Mouse (Mus musculus): ENCODE measurements around the gene Accs.
A peak's percentile ranks its signal among the peaks of the same experiment; 100 is the strongest.

Gene Accs

DNA sequence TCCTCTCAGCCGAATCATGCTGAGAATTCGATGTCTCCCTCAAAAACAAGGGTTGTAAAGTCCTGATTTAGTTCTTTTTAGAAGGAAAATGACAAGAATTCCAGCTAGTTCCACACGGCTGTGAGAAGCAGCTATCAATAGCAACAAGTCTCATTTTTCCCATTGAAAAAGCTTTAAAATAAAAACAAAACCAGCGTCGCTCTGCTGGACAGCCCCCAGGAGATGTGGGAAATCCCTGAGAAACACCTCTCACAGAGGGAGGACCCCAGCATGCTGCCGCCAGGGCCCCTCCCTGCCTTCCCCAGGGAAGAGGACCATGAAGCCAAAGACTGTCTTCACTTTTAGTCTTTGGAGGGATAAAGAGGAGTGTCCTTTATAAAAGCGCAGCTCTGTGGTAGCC, 48.6 kb downstream of the Accs start:
- Histone ChIP-seq H3K27me3 (ENCODE audit: insufficient read depth, low read length) (no peaks in the 10 kb centered on the region), H3K36me3 (ENCODE audit: insufficient read depth, low read length) (peaks cover 82% of the 10 kb centered on the region), H3K9me3 (ENCODE audit: low read length) (no peaks in the 10 kb centered on the region), H3K4me3 (replicated peaks; ENCODE audit: low read length) (no peak overlapping the region), H3K4me1 (replicated peaks; ENCODE audit: low read depth, low read length) (no peaks in the 10 kb centered on the region)
- no peak for TF ChIP-seq POU5F1 (IDR thresholded peaks at IDR 0.05; ENCODE audit: borderline replicate concordance, low read length)
- TF ChIP-seq NANOG (IDR thresholded peaks at IDR 0.05; ENCODE audit: borderline replicate concordance, low read length): no peak
- TF ChIP-seq CTCF (conservative IDR thresholded peaks at IDR 0.05; ENCODE audit: low read length): no peak

DNA sequence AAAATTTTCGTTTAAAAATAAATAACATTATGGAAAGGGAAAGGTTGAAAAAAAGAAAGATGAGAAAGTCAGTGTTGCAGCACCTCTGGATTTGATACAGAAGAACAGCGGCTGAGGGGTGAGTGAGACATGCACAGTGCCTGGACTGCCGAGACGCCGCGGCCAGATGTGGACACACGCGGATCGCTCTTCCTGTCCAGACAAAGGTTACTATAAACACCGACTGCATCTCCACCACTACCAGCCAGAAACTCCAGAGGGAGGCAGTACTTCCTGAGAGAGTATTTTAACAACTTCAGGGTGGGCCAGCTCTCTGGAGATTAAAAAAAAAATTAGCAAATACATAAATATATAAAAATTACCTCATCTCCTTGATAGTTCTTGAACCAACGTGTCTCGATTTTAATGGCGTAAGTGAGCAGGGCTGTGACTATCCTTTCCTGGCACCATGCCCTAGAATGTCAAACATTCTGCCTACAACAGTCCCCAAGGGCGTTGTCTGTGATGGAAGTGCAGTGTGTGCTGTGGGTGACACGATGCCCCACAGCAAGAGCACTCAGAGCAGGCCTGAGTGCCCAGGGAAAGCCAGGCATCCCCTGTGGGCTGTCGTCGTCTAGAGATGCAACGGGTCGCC, 52.5 kb downstream of the Accs start:
- Histone ChIP-seq H3K4me1 (replicated peaks; ENCODE audit: low read depth, low read length) (no peaks in the 10 kb centered on the region), H3K9me3 (ENCODE audit: low read length) (no peaks in the 10 kb centered on the region), H3K4me3 (replicated peaks; ENCODE audit: low read length) (no peak overlapping the region), H3K36me3 (ENCODE audit: insufficient read depth, low read length) (peaks cover 83% of the 10 kb centered on the region), H3K27me3 (ENCODE audit: insufficient read depth, low read length) (no peaks in the 10 kb centered on the region)
- TF ChIP-seq POU5F1 (IDR thresholded peaks at IDR 0.05; ENCODE audit: borderline replicate concordance, low read length): no peak
- TF ChIP-seq NANOG (IDR thresholded peaks at IDR 0.05; ENCODE audit: borderline replicate concordance, low read length): no peak
- TF ChIP-seq CTCF (conservative IDR thresholded peaks at IDR 0.05; ENCODE audit: low read length): no peak

- no peaks in the 10 kb centered on the region for H3K9me3 ChIP-seq (ENCODE audit: low read length)
- no peak overlapping the region for H3K4me3 ChIP-seq (replicated peaks; ENCODE audit: low read length)
- no peaks in the 10 kb centered on the region for H3K27me3 ChIP-seq (ENCODE audit: insufficient read depth, low read length)
- peaks cover 75% of the 10 kb centered on the region for H3K36me3 ChIP-seq (ENCODE audit: insufficient read depth, low read length)
- TF ChIP-seq NANOG (IDR thresholded peaks at IDR 0.05; ENCODE audit: borderline replicate concordance, low read length): no peak
- no peak for TF ChIP-seq POU5F1 (IDR thresholded peaks at IDR 0.05; ENCODE audit: borderline replicate concordance, low read length)
- no peak for TF ChIP-seq CTCF (conservative IDR thresholded peaks at IDR 0.05; ENCODE audit: low read length)
- no peaks in the 10 kb centered on the region for H3K4me1 ChIP-seq (replicated peaks; ENCODE audit: low read depth, low read length)
These were observed 55.4 kb downstream of the Accs start for GRCm38 (mm10) chr2:93794375-93794774.

DNA sequence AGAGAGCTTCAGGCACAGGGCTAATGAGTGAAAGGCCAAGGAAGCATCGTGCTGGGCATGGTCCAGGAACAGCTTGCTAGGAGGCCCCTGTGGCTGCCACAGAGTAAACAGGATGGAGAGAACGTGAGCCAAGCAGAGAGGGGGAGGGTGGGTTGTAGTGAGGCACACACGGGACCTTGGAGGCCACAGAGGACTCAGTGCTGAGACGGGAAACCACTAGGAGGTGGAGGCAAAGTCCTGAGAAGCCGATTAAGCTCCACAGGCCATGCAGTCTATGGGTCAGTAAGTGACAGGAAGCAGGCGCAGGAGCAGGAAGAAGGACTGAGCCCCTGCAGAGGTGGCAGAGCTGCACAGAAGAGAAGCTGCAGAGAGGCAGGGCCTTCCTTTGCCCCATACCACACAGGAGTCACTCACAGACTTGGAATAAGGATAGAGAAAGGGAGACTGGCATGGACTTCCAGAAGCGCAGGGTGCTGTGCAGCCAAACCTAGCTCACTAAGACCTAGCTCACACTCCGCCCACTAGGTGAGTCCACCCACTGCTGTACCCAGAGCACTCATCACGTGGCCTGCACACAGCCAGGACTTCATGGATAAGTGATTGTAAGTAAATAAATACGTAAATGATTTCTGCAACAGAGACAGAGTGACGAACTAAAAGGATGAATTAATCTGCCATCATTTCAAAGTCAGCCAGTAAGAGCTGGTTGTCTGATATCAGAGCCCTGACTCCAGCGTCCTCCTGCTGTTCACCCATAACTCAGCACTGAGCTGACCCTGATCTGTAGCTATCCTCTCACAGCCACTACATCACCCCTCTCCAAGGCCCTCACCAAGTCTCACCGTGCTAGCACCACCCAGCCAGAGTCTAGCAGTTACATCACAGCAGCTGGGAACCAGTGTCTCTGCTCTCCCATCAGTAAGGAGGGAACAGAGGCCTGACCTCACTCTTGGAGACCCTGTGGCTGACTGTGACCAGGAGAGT, 57.9 kb downstream of the Accs start:
- H3K4me3 ChIP-seq (replicated peaks; ENCODE audit: low read length): no peak overlapping the region
- peaks cover 71% of the 10 kb centered on the region for H3K36me3 ChIP-seq (ENCODE audit: insufficient read depth, low read length)
- no peaks in the 10 kb centered on the region for H3K9me3 ChIP-seq (ENCODE audit: low read length)
- no peaks in the 10 kb centered on the region; the same call in 1 of the 2 replicates for H3K4me1 ChIP-seq (replicated peaks; ENCODE audit: low read depth, low read length)
- H3K27me3 ChIP-seq (ENCODE audit: insufficient read depth, low read length): no peaks in the 10 kb centered on the region
- TF ChIP-seq NANOG (IDR thresholded peaks at IDR 0.05; ENCODE audit: borderline replicate concordance, low read length) (no peak), CTCF (conservative IDR thresholded peaks at IDR 0.05; ENCODE audit: low read length) (no peak), POU5F1 (IDR thresholded peaks at IDR 0.05; ENCODE audit: borderline replicate concordance, low read length) (no peak)

GRCm38 (mm10) chr2:93790798-93791345, 58.9 kb downstream of the Accs start:
- Histone ChIP-seq H3K9me3 (ENCODE audit: low read length) (no peaks in the 10 kb centered on the region), H3K4me1 (replicated peaks; ENCODE audit: low read depth, low read length) (peaks cover 6% of the 10 kb centered on the region), H3K36me3 (ENCODE audit: insufficient read depth, low read length) (peaks cover 63% of the 10 kb centered on the region), H3K4me3 (replicated peaks; ENCODE audit: low read length) (no peak overlapping the region), H3K27me3 (ENCODE audit: insufficient read depth, low read length) (no peaks in the 10 kb centered on the region)
- TF ChIP-seq NANOG (IDR thresholded peaks at IDR 0.05; ENCODE audit: borderline replicate concordance, low read length) (no peak), CTCF (conservative IDR thresholded peaks at IDR 0.05; ENCODE audit: low read length) (no peak), POU5F1 (IDR thresholded peaks at IDR 0.05; ENCODE audit: borderline replicate concordance, low read length) (no peak)

DNA sequence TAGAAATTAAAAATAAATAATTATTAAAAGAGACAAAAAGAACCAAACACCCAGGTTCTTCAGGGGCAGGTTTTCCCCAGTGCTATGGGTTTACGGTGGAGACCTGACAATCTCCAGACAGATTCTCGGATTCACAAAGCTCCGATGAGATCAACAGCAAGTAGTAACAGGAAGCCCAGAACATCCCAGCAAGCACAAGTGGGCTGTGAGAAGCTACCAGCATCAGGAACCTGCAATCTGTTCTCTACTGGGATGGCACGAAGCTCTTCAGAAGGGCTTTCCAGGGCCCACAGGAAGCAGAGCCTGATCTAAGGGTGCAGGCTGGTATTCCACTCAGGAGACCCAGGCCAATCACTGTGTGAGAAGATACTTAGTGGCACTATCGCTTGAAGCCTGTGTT, 61.2 kb downstream of the Accs start:
- no peaks in the 10 kb centered on the region for H3K27me3 ChIP-seq (ENCODE audit: insufficient read depth, low read length)
- peaks cover 26% of the 10 kb centered on the region for H3K4me1 ChIP-seq (replicated peaks; ENCODE audit: low read depth, low read length)
- TF ChIP-seq CTCF (conservative IDR thresholded peaks at IDR 0.05; ENCODE audit: low read length): no peak
- TF ChIP-seq POU5F1 (IDR thresholded peaks at IDR 0.05; ENCODE audit: borderline replicate concordance, low read length): no peak
- TF ChIP-seq NANOG (IDR thresholded peaks at IDR 0.05; ENCODE audit: borderline replicate concordance, low read length): no peak
- no peak overlapping the region for H3K4me3 ChIP-seq (replicated peaks; ENCODE audit: low read length)
- no peaks in the 10 kb centered on the region for H3K9me3 ChIP-seq (ENCODE audit: low read length)
- H3K36me3 ChIP-seq (ENCODE audit: insufficient read depth, low read length): peaks cover 46% of the 10 kb centered on the region

GRCm38 (mm10) chr2:93786175-93786574, 63.6 kb downstream of the Accs start:
- Histone ChIP-seq H3K4me3 (replicated peaks; ENCODE audit: low read length) (no peak overlapping the region), H3K27me3 (ENCODE audit: insufficient read depth, low read length) (no peaks in the 10 kb centered on the region), H3K36me3 (ENCODE audit: insufficient read depth, low read length) (peaks cover 37% of the 10 kb centered on the region), H3K4me1 (replicated peaks; ENCODE audit: low read depth, low read length) (peaks cover 26% of the 10 kb centered on the region), H3K9me3 (ENCODE audit: low read length) (no peaks in the 10 kb centered on the region)
- TF ChIP-seq NANOG (IDR thresholded peaks at IDR 0.05; ENCODE audit: borderline replicate concordance, low read length) (no peak), POU5F1 (IDR thresholded peaks at IDR 0.05; ENCODE audit: borderline replicate concordance, low read length) (no peak), CTCF (conservative IDR thresholded peaks at IDR 0.05; ENCODE audit: low read length) (peak; percentile 83)

- Histone ChIP-seq H3K36me3 (ENCODE audit: insufficient read depth, low read length) (peaks cover 31% of the 10 kb centered on the region), H3K4me3 (replicated peaks; ENCODE audit: low read length) (no peak overlapping the region), H3K27me3 (ENCODE audit: insufficient read depth, low read length) (no peaks in the 10 kb centered on the region), H3K9me3 (ENCODE audit: low read length) (no peaks in the 10 kb centered on the region), H3K4me1 (replicated peaks; ENCODE audit: low read depth, low read length) (peaks cover 29% of the 10 kb centered on the region)
- TF ChIP-seq NANOG (IDR thresholded peaks at IDR 0.05; ENCODE audit: borderline replicate concordance, low read length) (no peak), POU5F1 (IDR thresholded peaks at IDR 0.05; ENCODE audit: borderline replicate concordance, low read length) (peak; percentile 61; the same call in 1 of the 2 replicates), CTCF (conservative IDR thresholded peaks at IDR 0.05; ENCODE audit: low read length) (no peak)
These were observed 64.3 kb downstream of the Accs start for GRCm38 (mm10) chr2:93785432-93785798.

All from E14TG2a.4 (cell line).